Mouse (Mus musculus): ENCODE results near the gene Rbp7. TPM values are rescaled to one million over a fixed set of nuclear protein-coding genes. Genes with fewer than 3 reads are reported as not detected.

Gene Rbp7
- polyA plus RNA-seq, 1 experiment from 2014 or later: not detected

DNA sequence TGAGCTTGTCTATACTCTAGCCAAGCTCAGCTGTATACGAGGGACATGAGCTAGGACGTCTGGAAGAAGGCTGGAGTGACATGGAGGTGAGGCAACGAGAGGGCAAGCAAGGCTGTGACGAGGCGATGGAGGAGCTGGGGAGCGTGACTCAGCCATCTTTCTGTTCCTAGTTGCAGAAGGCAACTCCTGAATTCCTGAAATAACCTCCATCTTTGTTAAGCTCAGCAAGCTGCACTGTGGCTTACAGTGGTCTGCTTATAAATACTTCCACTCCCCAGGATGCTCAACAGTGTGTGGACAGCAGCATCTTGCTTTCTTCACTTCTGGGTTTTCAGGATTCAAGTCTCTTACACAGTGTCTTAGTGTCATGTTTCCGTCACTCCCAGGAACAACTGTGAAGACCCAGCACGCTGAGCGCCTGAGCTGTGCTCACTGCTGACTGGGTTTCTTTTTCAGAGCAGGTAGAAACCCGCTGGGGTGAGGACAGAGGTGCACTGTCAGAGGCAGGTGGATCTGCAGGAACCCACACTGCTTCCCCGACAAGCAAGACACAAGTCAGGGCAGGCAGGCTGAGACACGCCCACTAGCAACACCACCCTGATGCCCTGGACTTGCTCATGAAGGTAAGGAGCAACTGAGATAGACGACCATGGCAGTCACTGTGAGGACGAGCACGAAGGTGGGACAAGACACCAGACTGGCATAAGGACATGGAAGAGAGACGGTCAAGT lies 48.9 kb downstream of the Rbp7 start:
- no peak for ATAC-seq
- 80% methylated on average over 16 of the region's 16 CpGs for WGBS
- H3K9ac ChIP-seq (ENCODE audit: low read depth, low read length): no peak overlapping the region
- no peaks in the 10 kb centered on the region for H3K9me3 ChIP-seq (ENCODE audit: control insufficient read depth, low read length)
- no peak overlapping the region for H3K4me3 ChIP-seq (ENCODE audit: low read length)
- H3K27me3 ChIP-seq (replicated peaks; ENCODE audit: control insufficient read depth, insufficient read depth, low read length): no peaks in the 10 kb centered on the region
- no peak overlapping the region for H3K4me2 ChIP-seq (ENCODE audit: low read length)
- H3K4me1 ChIP-seq (ENCODE audit: control insufficient read depth, insufficient read depth, low read depth, low read length): peaks cover 5% of the 10 kb centered on the region
- H3K36me3 ChIP-seq (ENCODE audit: control insufficient read depth, insufficient read depth, low read length): 0 out of 2 replicates have a peak, but pooled peaks cover 4% of the 10 kb centered on the region
- no peak overlapping the region for H3K27ac ChIP-seq (ENCODE audit: low read depth, low read length)

DNA sequence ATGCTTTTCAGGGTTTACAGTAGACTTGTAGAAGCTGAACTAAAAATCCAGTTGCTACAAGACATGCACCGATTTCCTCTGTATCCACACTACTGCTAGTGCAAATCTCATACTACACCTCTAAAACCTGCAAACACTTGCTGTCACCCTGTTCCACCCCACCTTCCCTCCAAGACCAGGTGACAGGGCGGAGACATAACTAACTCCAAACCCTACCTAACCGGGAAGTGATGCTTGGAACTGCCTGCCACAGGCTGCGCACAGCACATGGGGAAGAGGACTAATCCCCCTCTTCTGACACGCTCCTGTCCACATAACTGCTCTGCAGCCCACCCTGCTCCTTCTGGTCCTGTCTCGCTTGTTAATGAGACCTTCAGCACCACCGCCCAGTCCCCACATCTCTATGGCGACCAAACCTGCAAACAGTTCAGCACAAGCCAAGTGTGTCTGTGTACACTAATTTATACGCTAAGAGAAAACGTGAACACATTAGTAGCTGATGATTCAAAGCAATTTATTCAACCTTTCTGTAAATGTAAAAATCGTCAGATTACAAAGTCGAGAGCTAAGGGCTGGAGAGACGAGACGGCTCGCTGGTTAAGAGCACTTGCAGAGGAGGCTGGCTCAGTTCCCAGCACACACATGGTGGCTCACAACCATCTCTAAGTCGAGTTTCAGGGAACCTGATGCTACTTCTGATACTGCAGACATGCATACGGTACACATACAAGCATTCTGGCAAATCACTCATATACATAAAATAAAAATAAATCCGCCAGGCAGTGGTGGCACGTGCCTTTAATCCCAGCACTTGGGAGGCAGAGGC lies 49.9 kb downstream of the Rbp7 start:
- peak; percentile 38; the same call in 1 of the 2 replicates for ATAC-seq
- peaks cover 5% of the 10 kb centered on the region for H3K4me1 ChIP-seq (ENCODE audit: control insufficient read depth, insufficient read depth, low read depth, low read length)
- WGBS: 44% methylated on average over 19 of the region's 19 CpGs

GRCm38 (mm10) chr4:149403037-149403436 lies 51.7 kb downstream of the Rbp7 start:
- H3K4me3 ChIP-seq (ENCODE audit: low read length): no peak overlapping the region

More for the DNA sequence above, 49.9 kb downstream of the Rbp7 start:
- H3K9me3 ChIP-seq (ENCODE audit: control insufficient read depth, low read length): no peaks in the 10 kb centered on the region
- no peaks in the 10 kb centered on the region for H3K36me3 ChIP-seq (ENCODE audit: control insufficient read depth, insufficient read depth, low read length)
- H3K4me2 ChIP-seq (ENCODE audit: low read length): no peak overlapping the region
- no peak overlapping the region for H3K4me3 ChIP-seq (ENCODE audit: low read length)
- no peak overlapping the region for H3K27ac ChIP-seq (ENCODE audit: low read depth, low read length)
- no peaks in the 10 kb centered on the region for H3K27me3 ChIP-seq (replicated peaks; ENCODE audit: control insufficient read depth, insufficient read depth, low read length)
- no peak overlapping the region for H3K9ac ChIP-seq (ENCODE audit: low read depth, low read length)

GRCm38 (mm10) chr4:149401591-149401982 lies 53.2 kb downstream of the Rbp7 start:
- ATAC-seq: no peak
- H3K4me2 ChIP-seq (ENCODE audit: low read length): no peak overlapping the region
- peaks cover 5% of the 10 kb centered on the region for H3K4me1 ChIP-seq (ENCODE audit: control insufficient read depth, insufficient read depth, low read depth, low read length)
- no peak overlapping the region for H3K9ac ChIP-seq (ENCODE audit: low read depth, low read length)
- WGBS: 80% methylated on average over 8 of the region's 8 CpGs
- H3K4me3 ChIP-seq (ENCODE audit: low read length): no peak overlapping the region
- H3K27me3 ChIP-seq (replicated peaks; ENCODE audit: control insufficient read depth, insufficient read depth, low read length): no peaks in the 10 kb centered on the region
- H3K9me3 ChIP-seq (ENCODE audit: control insufficient read depth, low read length): no peaks in the 10 kb centered on the region
- H3K27ac ChIP-seq (ENCODE audit: low read depth, low read length): no peak overlapping the region
- H3K36me3 ChIP-seq (ENCODE audit: control insufficient read depth, insufficient read depth, low read length): peaks cover 6% of the 10 kb centered on the region

More at GRCm38 (mm10) chr4:149403037-149403436, 51.7 kb downstream of the Rbp7 start:
- WGBS: 50% methylated on average over 6 of the region's 6 CpGs
- peaks cover 5% of the 10 kb centered on the region for H3K4me1 ChIP-seq (ENCODE audit: control insufficient read depth, insufficient read depth, low read depth, low read length)
- no peaks in the 10 kb centered on the region for H3K9me3 ChIP-seq (ENCODE audit: control insufficient read depth, low read length)
- H3K36me3 ChIP-seq (ENCODE audit: control insufficient read depth, insufficient read depth, low read length): peaks cover 4% of the 10 kb centered on the region; the same call in 1 of the 2 replicates
- ATAC-seq: no peak
- no peak overlapping the region for H3K4me2 ChIP-seq (ENCODE audit: low read length)
- H3K27ac ChIP-seq (ENCODE audit: low read depth, low read length): no peak overlapping the region
- no peak overlapping the region for H3K9ac ChIP-seq (ENCODE audit: low read depth, low read length)
- H3K27me3 ChIP-seq (replicated peaks; ENCODE audit: control insufficient read depth, insufficient read depth, low read length): no peaks in the 10 kb centered on the region

DNA sequence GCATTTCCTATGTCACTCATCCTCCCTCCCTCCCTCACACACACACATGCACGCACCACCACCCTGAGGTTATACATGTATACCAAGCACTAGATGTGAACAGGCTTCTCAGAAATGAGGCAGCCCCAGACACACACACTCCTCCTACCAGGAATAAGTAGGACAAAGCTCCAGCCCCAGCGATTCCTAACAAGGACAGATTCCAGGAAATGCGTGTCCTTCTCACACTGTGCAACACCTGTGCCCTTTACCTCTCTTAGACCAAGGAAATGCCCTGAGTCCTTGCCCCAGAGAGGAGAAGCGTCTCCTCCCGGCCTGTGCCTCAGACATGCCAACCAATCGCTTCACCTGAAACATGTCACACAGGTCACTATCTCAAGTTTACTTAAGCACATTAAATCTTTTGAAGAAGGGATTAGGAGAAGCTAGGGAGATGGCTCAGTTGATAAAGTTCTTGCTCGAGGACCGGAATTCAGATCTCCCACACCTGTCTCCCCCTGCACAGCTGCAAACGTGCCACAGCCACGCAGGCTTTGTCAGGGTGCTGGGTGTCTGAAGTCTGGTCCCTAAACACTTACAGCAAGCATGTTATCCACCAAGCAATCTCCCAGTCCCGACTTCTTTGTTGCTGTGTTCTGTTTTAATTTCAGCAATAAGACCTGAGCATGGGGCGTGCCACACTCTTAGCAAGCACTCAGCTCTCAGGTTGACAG lies 53.7 kb downstream of the Rbp7 start:
- Histone ChIP-seq H3K9me3 (ENCODE audit: control insufficient read depth, low read length) (no peaks in the 10 kb centered on the region), H3K9ac (ENCODE audit: low read depth, low read length) (no peak overlapping the region), H3K36me3 (ENCODE audit: control insufficient read depth, insufficient read depth, low read length) (peaks cover 6% of the 10 kb centered on the region), H3K27me3 (replicated peaks; ENCODE audit: control insufficient read depth, insufficient read depth, low read length) (no peaks in the 10 kb centered on the region), H3K27ac (ENCODE audit: low read depth, low read length) (no peak overlapping the region), H3K4me3 (ENCODE audit: low read length) (no peak overlapping the region), H3K4me1 (ENCODE audit: control insufficient read depth, insufficient read depth, low read depth, low read length) (peaks cover 5% of the 10 kb centered on the region), H3K4me2 (ENCODE audit: low read length) (no peak overlapping the region)
- 84% methylated on average over 12 of the region's 12 CpGs for WGBS
- no peak for ATAC-seq

Other genes with a start within 250 kb of the Rbp7 start
- 99.4 and 119 TPM in 2 replicates for gene Kif1b, start 147.3 kb downstream of the Rbp7 start, polyA plus RNA-seq (2015; fragmentation: Nextera tagmentation; extraction: Ambion mirVana)
- 47.4 and 58.6 TPM in 2 replicates for gene Ube4b, start 28.2 kb downstream of the Rbp7 start, polyA plus RNA-seq (2015; fragmentation: Nextera tagmentation; extraction: Ambion mirVana)
- 0.45 TPM in 1 of 2 replicates, not detected in the other for gene Tmem274, start 22.4 kb upstream of the Rbp7 start, polyA plus RNA-seq (2015; fragmentation: Nextera tagmentation; extraction: Ambion mirVana)
- 7.7 and 9.1 TPM in 2 replicates for gene Nmnat1, start 30.2 kb upstream of the Rbp7 start, polyA plus RNA-seq (2015; fragmentation: Nextera tagmentation; extraction: Ambion mirVana)
- 42.2 TPM in 2 replicates for gene Lzic, start 30.3 kb upstream of the Rbp7 start, polyA plus RNA-seq (2015; fragmentation: Nextera tagmentation; extraction: Ambion mirVana)
- gene Ctnnbip1, start 63.3 kb upstream of the Rbp7 start, polyA plus RNA-seq (2015; fragmentation: Nextera tagmentation; extraction: Ambion mirVana): 98.6 and 106 TPM in 2 replicates
- gene Clstn1, start 131.5 kb upstream of the Rbp7 start, polyA plus RNA-seq (2015; fragmentation: Nextera tagmentation; extraction: Ambion mirVana): 60.4 and 66.6 TPM in 2 replicates
- gene Pik3cd, start 247.6 kb upstream of the Rbp7 start, polyA plus RNA-seq (2015; fragmentation: Nextera tagmentation; extraction: Ambion mirVana): 13.1 and 16.3 TPM in 2 replicates